Mouse (Mus musculus): ENCODE measurements at regions not wholly inside any gene's neighbourhood (a gene's known extent, or its start where the extent isn't known, plus 50 kb on each side); places are given as distances from the start of the nearest gene placed in this dataset.
A peak's percentile ranks its signal among the peaks of the same experiment; 100 is the strongest.

GRCm38 (mm10) chr5:77502684-77503083, 94.8 kb upstream of the Igfbp7 start:
- ATAC-seq (replicated peaks; ENCODE audit: low FRiP score) (peak; percentile 61; the same call in 1 of the 2 replicates), DNase-seq (ENCODE audit: low spot score) (no peak)
- Histone ChIP-seq H3K36me3 (ENCODE audit: control insufficient read depth, insufficient read depth, low read length) (no peaks in the 10 kb centered on the region), H3K9me3 (ENCODE audit: control insufficient read depth, low read length) (no peaks in the 10 kb centered on the region), H3K27me3 (ENCODE audit: control insufficient read depth, insufficient read depth, low read length) (no peaks in the 10 kb centered on the region), H3K27ac (ENCODE audit: low read depth, low read length) (no peak overlapping the region), H3K4me2 (ENCODE audit: low read depth, low read length, severe bottlenecking) (0 out of 2 replicates have a peak overlapping the region, but pooled peaks have one; percentile 11), H3K4me3 (ENCODE audit: low read depth, low read length) (no peak overlapping the region), H3K9ac (ENCODE audit: low read length) (no peak overlapping the region), H3K4me1 (replicated peaks; ENCODE audit: control insufficient read depth, insufficient read depth, low read length) (peaks cover 2% of the 10 kb centered on the region; the same call in 1 of the 2 replicates)
- WGBS, result 15% methylated on average over 5 of the region's 5 CpGs

GRCm38 (mm10) chr5:77499949-77500460, 92.2 kb upstream of the Igfbp7 start:
- peaks cover 2% of the 10 kb centered on the region; the same call in 1 of the 2 replicates for H3K4me1 ChIP-seq (replicated peaks; ENCODE audit: control insufficient read depth, insufficient read depth, low read length)
- H3K9ac ChIP-seq (ENCODE audit: low read length), result no peak overlapping the region
- no peaks in the 10 kb centered on the region for H3K36me3 ChIP-seq (ENCODE audit: control insufficient read depth, insufficient read depth, low read length)
- H3K4me3 ChIP-seq (ENCODE audit: low read depth, low read length), result no peak overlapping the region
- H3K4me2 ChIP-seq (ENCODE audit: low read depth, low read length, severe bottlenecking), result no peak overlapping the region
- no peak overlapping the region for H3K27ac ChIP-seq (ENCODE audit: low read depth, low read length)
- WGBS, result 76% methylated on average over 5 of the region's 5 CpGs
- ATAC-seq (replicated peaks; ENCODE audit: low FRiP score) (no peak), DNase-seq (ENCODE audit: low spot score) (no peak)
- no peaks in the 10 kb centered on the region for H3K27me3 ChIP-seq (ENCODE audit: control insufficient read depth, insufficient read depth, low read length)
- H3K9me3 ChIP-seq (ENCODE audit: control insufficient read depth, low read length), result no peaks in the 10 kb centered on the region

- Histone ChIP-seq H3K4me1 (replicated peaks; ENCODE audit: control insufficient read depth, insufficient read depth, low read length) (no peaks in the 10 kb centered on the region), H3K4me2 (ENCODE audit: low read depth, low read length, severe bottlenecking) (no peak overlapping the region), H3K9ac (ENCODE audit: low read length) (no peak overlapping the region), H3K4me3 (ENCODE audit: low read depth, low read length) (no peak overlapping the region), H3K36me3 (ENCODE audit: control insufficient read depth, insufficient read depth, low read length) (no peaks in the 10 kb centered on the region), H3K27me3 (ENCODE audit: control insufficient read depth, insufficient read depth, low read length) (no peaks in the 10 kb centered on the region), H3K27ac (ENCODE audit: low read depth, low read length) (no peak overlapping the region), H3K9me3 (ENCODE audit: control insufficient read depth, low read length) (no peaks in the 10 kb centered on the region)
- DNase-seq (ENCODE audit: low spot score) (no peak), ATAC-seq (replicated peaks; ENCODE audit: low FRiP score) (no peak)
- WGBS, result 77% methylated on average over 1 of the region's 1 CpGs
These were observed 86.8 kb upstream of the Igfbp7 start for GRCm38 (mm10) chr5:77494601-77495000.

- Histone ChIP-seq H3K36me3 (ENCODE audit: control insufficient read depth, insufficient read depth, low read length) (no peaks in the 10 kb centered on the region), H3K4me3 (ENCODE audit: low read depth, low read length) (no peak overlapping the region), H3K4me1 (replicated peaks; ENCODE audit: control insufficient read depth, insufficient read depth, low read length) (peaks cover 10% of the 10 kb centered on the region), H3K27ac (ENCODE audit: low read depth, low read length) (peak overlapping the region; percentile 64; the same call in 1 of the 2 replicates), H3K9me3 (ENCODE audit: control insufficient read depth, low read length) (no peaks in the 10 kb centered on the region), H3K4me2 (ENCODE audit: low read depth, low read length, severe bottlenecking) (no peak overlapping the region), H3K9ac (ENCODE audit: low read length) (no peak overlapping the region), H3K27me3 (ENCODE audit: control insufficient read depth, insufficient read depth, low read length) (no peaks in the 10 kb centered on the region)
- DNase-seq (ENCODE audit: low spot score) (no peak), ATAC-seq (replicated peaks; ENCODE audit: low FRiP score) (peak; percentile 36; the same call in 1 of the 2 replicates)
- 36% methylated on average over 5 of the region's 5 CpGs for WGBS
These were observed 81.1 kb upstream of the Igfbp7 start for GRCm38 (mm10) chr5:77488969-77489368.

- Histone ChIP-seq H3K27ac (ENCODE audit: low read depth, low read length) (peak overlapping the region; percentile 64), H3K9me3 (ENCODE audit: control insufficient read depth, low read length) (no peaks in the 10 kb centered on the region), H3K36me3 (ENCODE audit: control insufficient read depth, insufficient read depth, low read length) (no peaks in the 10 kb centered on the region), H3K4me1 (replicated peaks; ENCODE audit: control insufficient read depth, insufficient read depth, low read length) (peaks cover 10% of the 10 kb centered on the region), H3K27me3 (ENCODE audit: control insufficient read depth, insufficient read depth, low read length) (no peaks in the 10 kb centered on the region), H3K9ac (ENCODE audit: low read length) (peak overlapping the region; percentile 37), H3K4me2 (ENCODE audit: low read depth, low read length, severe bottlenecking) (peak overlapping the region; percentile 42), H3K4me3 (ENCODE audit: low read depth, low read length) (no peak overlapping the region)
- DNase-seq (ENCODE audit: low spot score) (peak; percentile 71), ATAC-seq (replicated peaks; ENCODE audit: low FRiP score) (peak; percentile 71)
- WGBS, result 5% methylated on average over 19 of the region's 19 CpGs
These were observed 80.3 kb upstream of the Igfbp7 start for GRCm38 (mm10) chr5:77487837-77488827.

GRCm38 (mm10) chr5:77483053-77483717, 75.3 kb upstream of the Igfbp7 start:
- Histone ChIP-seq H3K4me2 (ENCODE audit: low read depth, low read length, severe bottlenecking) (no peak overlapping the region), H3K4me1 (replicated peaks; ENCODE audit: control insufficient read depth, insufficient read depth, low read length) (peaks cover 5% of the 10 kb centered on the region), H3K27me3 (ENCODE audit: control insufficient read depth, insufficient read depth, low read length) (no peaks in the 10 kb centered on the region), H3K36me3 (ENCODE audit: control insufficient read depth, insufficient read depth, low read length) (no peaks in the 10 kb centered on the region), H3K4me3 (ENCODE audit: low read depth, low read length) (no peak overlapping the region), H3K9me3 (ENCODE audit: control insufficient read depth, low read length) (no peaks in the 10 kb centered on the region), H3K9ac (ENCODE audit: low read length) (no peak overlapping the region), H3K27ac (ENCODE audit: low read depth, low read length) (no peak overlapping the region)
- DNase-seq (ENCODE audit: low spot score), result no peak
- ATAC-seq (replicated peaks; ENCODE audit: low FRiP score), result no peak
- WGBS, result 92% methylated on average over 9 of the region's 9 CpGs

- Histone ChIP-seq H3K4me3 (ENCODE audit: low read depth, low read length) (no peak overlapping the region), H3K4me1 (replicated peaks; ENCODE audit: control insufficient read depth, insufficient read depth, low read length) (no peaks in the 10 kb centered on the region), H3K27ac (ENCODE audit: low read depth, low read length) (no peak overlapping the region), H3K4me2 (ENCODE audit: low read depth, low read length, severe bottlenecking) (no peak overlapping the region), H3K27me3 (ENCODE audit: control insufficient read depth, insufficient read depth, low read length) (no peaks in the 10 kb centered on the region), H3K9ac (ENCODE audit: low read length) (no peak overlapping the region), H3K9me3 (ENCODE audit: control insufficient read depth, low read length) (no peaks in the 10 kb centered on the region), H3K36me3 (ENCODE audit: control insufficient read depth, insufficient read depth, low read length) (no peaks in the 10 kb centered on the region)
- ATAC-seq (replicated peaks; ENCODE audit: low FRiP score) (no peak), DNase-seq (ENCODE audit: low spot score) (no peak)
- WGBS, result 50% methylated on average over 1 of the region's 1 CpGs
These were observed 74.0 kb upstream of the Igfbp7 start for GRCm38 (mm10) chr5:77481811-77482210.

- H3K36me3 ChIP-seq (ENCODE audit: control insufficient read depth, insufficient read depth, low read length), result no peaks in the 10 kb centered on the region
- no peak overlapping the region for H3K9ac ChIP-seq (ENCODE audit: low read length)
- H3K4me1 ChIP-seq (replicated peaks; ENCODE audit: control insufficient read depth, insufficient read depth, low read length), result no peaks in the 10 kb centered on the region
- no peak overlapping the region for H3K4me3 ChIP-seq (ENCODE audit: low read depth, low read length)
- ATAC-seq (replicated peaks; ENCODE audit: low FRiP score), result no peak
- H3K27me3 ChIP-seq (ENCODE audit: control insufficient read depth, insufficient read depth, low read length), result no peaks in the 10 kb centered on the region
- H3K4me2 ChIP-seq (ENCODE audit: low read depth, low read length, severe bottlenecking), result no peak overlapping the region
- no peaks in the 10 kb centered on the region for H3K9me3 ChIP-seq (ENCODE audit: control insufficient read depth, low read length)
- WGBS, result 82% methylated on average over 9 of the region's 9 CpGs
- H3K27ac ChIP-seq (ENCODE audit: low read depth, low read length), result no peak overlapping the region
- DNase-seq (ENCODE audit: low spot score), result no peak
These were observed 70.0 kb upstream of the Igfbp7 start for GRCm38 (mm10) chr5:77477794-77478193.

All from forebrain, embryonic 11.5 days (tissue).